Mouse (Mus musculus) heart, embryonic 13.5 days (tissue): ENCODE data around the gene Pnpla8. TPM values are rescaled to one million over a fixed set of nuclear protein-coding genes. Genes with fewer than 3 reads are reported as not detected.
A peak's percentile ranks its signal among the peaks of the same experiment; 100 is the strongest.

Experiments used
- ATAC-seq: fragments of 200-750 bp; cut with Nextera tagmentation; 2 replicates; pipeline ENCODE4 v1.8.0; 2017; ENCODE audit warnings: moderate TSS enrichment; ENCODE audit not compliant: insufficient number of reproducible peaks, low FRiP score, low TSS enrichment; ENCODE audit errors: extremely low read depth
- H3K27ac ChIP-seq: fragments of 300-500 bp; sonication (generic); replicated peaks from 2 replicates; pipeline ENCODE4 v1.5.1; 2015; ENCODE audit warnings: moderate library complexity, mild to moderate bottlenecking, inconsistent platforms
- H3K27me3 ChIP-seq: fragments of 300-500 bp; sonication (generic); replicated peaks from 2 replicates; pipeline ENCODE4 v1.6.1; 2015; ENCODE audit warnings: mild to moderate bottlenecking, inconsistent platforms
- H3K36me3 ChIP-seq: fragments of 300-500 bp; sonication (generic); 2 replicates; pipeline ENCODE4 v1.6.1; 2015; ENCODE audit warnings: mild to moderate bottlenecking, inconsistent platforms
- H3K4me1 ChIP-seq: fragments of 300-500 bp; sonication (generic); 2 replicates; pipeline ENCODE4 v1.6.1; 2015; ENCODE audit warnings: inconsistent platforms
- H3K4me2 ChIP-seq: fragments of 300-500 bp; sonication (generic); 2 replicates; pipeline ENCODE4 v1.6.1; 2015; ENCODE audit warnings: inconsistent platforms, mild to moderate bottlenecking, moderate library complexity
- H3K4me3 ChIP-seq: fragments of 300-500 bp; sonication (generic); 2 replicates; pipeline ENCODE4 v1.5.1; 2015; ENCODE audit warnings: moderate library complexity, mild to moderate bottlenecking, inconsistent platforms
- H3K9ac ChIP-seq: fragments of 300-500 bp; sonication (generic); 2 replicates; pipeline ENCODE4 v1.6.1; 2015; ENCODE audit warnings: inconsistent platforms, mild to moderate bottlenecking, moderate library complexity
- H3K9me3 ChIP-seq: fragments of 300-500 bp; sonication (generic); 2 replicates; pipeline ENCODE4 v1.6.1; 2016; ENCODE audit warnings: inconsistent platforms
- WGBS: fragments of 180-500 bp; shearing (Covaris S2); methylation state at CpG from one replicate; pipeline ENCODE4 v1.1.7; 2015; ENCODE audit warnings: mixed read lengths; 5-methylcytosine and 5-hydroxymethylcytosine counted together
- polyA plus RNA-seq: library from polyadenylated mRNA; unstranded; fragments of >200 nt; fragmentation: Nextera tagmentation; extraction: Ambion mirVana; gene quantifications from 2 replicates; pipeline ENCODE4 v1.2.1, GENCODE M21; 2015

The Pnpla8 gene
- polyA plus RNA-seq, 1 experiment from 2014 or later, result 55.5 TPM

GRCm38 (mm10) chr12:44328381-44329315 lies 107.5 kb downstream of the Pnpla8 start, which contains the start of gene Nrcam:
TSS of gene Nrcam (plus strand) at chr12:44328885.
- Histone ChIP-seq H3K9ac (peak within 1 kb of the TSS; percentile 80), H3K4me3 (peak within 1 kb of the TSS; percentile 72), H3K27ac (no peak within 1 kb of the TSS), H3K4me1 (peaks cover 13% of the 10 kb centered on the region), H3K27me3 (peaks cover 41% of the 10 kb centered on the region), H3K36me3 (no peaks in the 10 kb centered on the region), H3K4me2 (peak within 1 kb of the TSS; percentile 100), H3K9me3 (no peaks in the 10 kb centered on the region)
- peak; percentile 58 for ATAC-seq
- 3% methylated on average over 73 of the region's 74 CpGs for WGBS

GRCm38 (mm10) chr12:44329316-44330215 lies 108.4 kb downstream of the Pnpla8 start:
- Histone ChIP-seq H3K27ac (no peak overlapping the region), H3K9ac (peak overlapping the region; percentile 80), H3K4me1 (peaks cover 13% of the 10 kb centered on the region), H3K4me3 (peak overlapping the region; percentile 72), H3K4me2 (peak overlapping the region; percentile 100), H3K27me3 (peaks cover 41% of the 10 kb centered on the region), H3K36me3 (no peaks in the 10 kb centered on the region), H3K9me3 (no peaks in the 10 kb centered on the region)
- WGBS, result under 1% methylated on average over 61 of the region's 61 CpGs
- ATAC-seq, result peak; percentile 39; the same call in 1 of the 2 replicates

GRCm38 (mm10) chr12:44330216-44330719 lies 109.1 kb downstream of the Pnpla8 start:
- Histone ChIP-seq H3K27ac (no peak overlapping the region), H3K27me3 (peaks cover 41% of the 10 kb centered on the region), H3K4me1 (peaks cover 13% of the 10 kb centered on the region), H3K36me3 (no peaks in the 10 kb centered on the region), H3K9me3 (no peaks in the 10 kb centered on the region), H3K4me3 (peak overlapping the region; percentile 72), H3K4me2 (peak overlapping the region; percentile 100), H3K9ac (peak overlapping the region; percentile 80; the same call in 1 of the 2 replicates)
- WGBS, result 3% methylated on average over 9 of the region's 9 CpGs
- ATAC-seq, result no peak

- Histone ChIP-seq H3K9me3 (no peaks in the 10 kb centered on the region), H3K4me1 (no peaks in the 10 kb centered on the region), H3K36me3 (no peaks in the 10 kb centered on the region), H3K9ac (no peak overlapping the region), H3K27me3 (peaks cover 2% of the 10 kb centered on the region), H3K4me2 (no peak overlapping the region), H3K4me3 (no peak overlapping the region), H3K27ac (no peak overlapping the region)
- 85% methylated on average over 2 of the region's 2 CpGs for WGBS
- no peak for ATAC-seq
Observed at GRCm38 (mm10) chr12:44337136-44337640, 116.0 kb downstream of the Pnpla8 start.

- Histone ChIP-seq H3K27me3 (no peaks in the 10 kb centered on the region), H3K4me2 (no peak overlapping the region), H3K9ac (no peak overlapping the region), H3K27ac (no peak overlapping the region), H3K36me3 (no peaks in the 10 kb centered on the region), H3K4me3 (no peak overlapping the region), H3K9me3 (no peaks in the 10 kb centered on the region), H3K4me1 (no peaks in the 10 kb centered on the region)
- WGBS, result 61% methylated on average over 8 of the region's 8 CpGs
- no peak for ATAC-seq
Observed at GRCm38 (mm10) chr12:44338195-44338622, 117.0 kb downstream of the Pnpla8 start.

- no peak overlapping the region for H3K9ac ChIP-seq
- no peaks in the 10 kb centered on the region for H3K4me1 ChIP-seq
- no peak overlapping the region for H3K4me2 ChIP-seq
- no peaks in the 10 kb centered on the region for H3K27me3 ChIP-seq
- no peak overlapping the region for H3K27ac ChIP-seq
- 60% methylated on average over 6 of the region's 6 CpGs for WGBS
- no peak overlapping the region for H3K4me3 ChIP-seq
- no peak for ATAC-seq
- H3K9me3 ChIP-seq, result no peaks in the 10 kb centered on the region
- H3K36me3 ChIP-seq, result no peaks in the 10 kb centered on the region
Observed at GRCm38 (mm10) chr12:44344075-44344474, 122.9 kb downstream of the Pnpla8 start.

- WGBS, result 67% methylated on average over 5 of the region's 5 CpGs
- no peaks in the 10 kb centered on the region for H3K9me3 ChIP-seq
- no peaks in the 10 kb centered on the region for H3K27me3 ChIP-seq
- no peak overlapping the region for H3K4me3 ChIP-seq
- no peak overlapping the region for H3K27ac ChIP-seq
- H3K4me1 ChIP-seq, result no peaks in the 10 kb centered on the region
- H3K9ac ChIP-seq, result no peak overlapping the region
- no peaks in the 10 kb centered on the region for H3K36me3 ChIP-seq
- H3K4me2 ChIP-seq, result no peak overlapping the region
- ATAC-seq, result no peak
Observed at GRCm38 (mm10) chr12:44345251-44345650, 124.1 kb downstream of the Pnpla8 start.

GRCm38 (mm10) chr12:44346143-44346542 lies 125.0 kb downstream of the Pnpla8 start:
- Histone ChIP-seq H3K9ac (no peak overlapping the region), H3K36me3 (no peaks in the 10 kb centered on the region), H3K27me3 (no peaks in the 10 kb centered on the region), H3K4me2 (no peak overlapping the region), H3K27ac (no peak overlapping the region), H3K4me3 (no peak overlapping the region), H3K9me3 (no peaks in the 10 kb centered on the region), H3K4me1 (no peaks in the 10 kb centered on the region)
- WGBS, result 72% methylated on average over 3 of the region's 3 CpGs
- ATAC-seq, result no peak

GRCm38 (mm10) chr12:44355116-44355515 lies 133.9 kb downstream of the Pnpla8 start:
- H3K27me3 ChIP-seq, result no peaks in the 10 kb centered on the region
- H3K36me3 ChIP-seq, result no peaks in the 10 kb centered on the region
- ATAC-seq, result no peak
- no peak overlapping the region for H3K4me3 ChIP-seq
- no peak overlapping the region for H3K4me2 ChIP-seq
- no peaks in the 10 kb centered on the region for H3K4me1 ChIP-seq
- H3K9ac ChIP-seq, result no peak overlapping the region
- H3K27ac ChIP-seq, result no peak overlapping the region
- 74% methylated on average over 4 of the region's 4 CpGs for WGBS
- no peaks in the 10 kb centered on the region for H3K9me3 ChIP-seq

GRCm38 (mm10) chr12:44357460-44357859 lies 136.3 kb downstream of the Pnpla8 start:
- no peak for ATAC-seq
- Histone ChIP-seq H3K9ac (no peak overlapping the region), H3K4me2 (no peak overlapping the region), H3K27me3 (no peaks in the 10 kb centered on the region), H3K9me3 (no peaks in the 10 kb centered on the region), H3K4me1 (no peaks in the 10 kb centered on the region), H3K4me3 (no peak overlapping the region), H3K27ac (no peak overlapping the region), H3K36me3 (no peaks in the 10 kb centered on the region)
- 55% methylated on average over 3 of the region's 3 CpGs for WGBS

- 75% methylated on average over 1 of the region's 1 CpGs for whole genome bisulfite sequencing
- Histone ChIP-seq H3K4me2 (no peak overlapping the region), H3K27ac (no peak overlapping the region), H3K4me3 (no peak overlapping the region), H3K36me3 (no peaks in the 10 kb centered on the region), H3K9me3 (no peaks in the 10 kb centered on the region), H3K4me1 (no peaks in the 10 kb centered on the region), H3K9ac (no peak overlapping the region), H3K27me3 (no peaks in the 10 kb centered on the region)
- ATAC-seq, result no peak
Observed at GRCm38 (mm10) chr12:44357881-44358280, 136.7 kb downstream of the Pnpla8 start.
